Mouse (Mus musculus) myocyte (in vitro differentiated cells): ENCODE results near the gene L2hgdh.

Source experiments
- E2F4 ChIP-seq: IDR thresholded peaks from one replicate; pipeline ENCODE4 v1.6.1; 2011; ENCODE audit warnings: mild to moderate bottlenecking, control low read depth, moderate library complexity; ENCODE audit not compliant: insufficient read depth
- MYOG ChIP-seq, 3 experiments: IDR thresholded peaks; one replicate each; pipeline ENCODE4 v1.6.1; 2011; ENCODE audit warnings: control low read depth in 2 of 3, low read depth in 2 of 3, mild to moderate bottlenecking in 2 of 3; ENCODE audit not compliant: insufficient read length in 2 of 3, control insufficient read depth in 1 of 3, insufficient read depth in 1 of 3
- POLR2A ChIP-seq: IDR thresholded peaks from one replicate; pipeline ENCODE4 v1.6.1; 2011; ENCODE audit warnings: low read depth, mild to moderate bottlenecking, control low read depth, moderate library complexity; ENCODE audit not compliant: insufficient read length
- POLR2AphosphoS2 ChIP-seq: IDR thresholded peaks from one replicate; pipeline ENCODE4 v1.6.1; 2011; ENCODE audit warnings: low read depth, control low read depth; ENCODE audit not compliant: insufficient read length
- TCF12 ChIP-seq: IDR thresholded peaks from one replicate; pipeline ENCODE4 v1.6.1; 2011; ENCODE audit warnings: mild to moderate bottlenecking, control low read depth; ENCODE audit not compliant: poor library complexity, insufficient read depth, severe bottlenecking
- USF1 ChIP-seq: IDR thresholded peaks from one replicate; pipeline ENCODE4 v1.6.1; 2011; ENCODE audit warnings: low read depth, mild to moderate bottlenecking, control low read depth, moderate library complexity

DNA sequence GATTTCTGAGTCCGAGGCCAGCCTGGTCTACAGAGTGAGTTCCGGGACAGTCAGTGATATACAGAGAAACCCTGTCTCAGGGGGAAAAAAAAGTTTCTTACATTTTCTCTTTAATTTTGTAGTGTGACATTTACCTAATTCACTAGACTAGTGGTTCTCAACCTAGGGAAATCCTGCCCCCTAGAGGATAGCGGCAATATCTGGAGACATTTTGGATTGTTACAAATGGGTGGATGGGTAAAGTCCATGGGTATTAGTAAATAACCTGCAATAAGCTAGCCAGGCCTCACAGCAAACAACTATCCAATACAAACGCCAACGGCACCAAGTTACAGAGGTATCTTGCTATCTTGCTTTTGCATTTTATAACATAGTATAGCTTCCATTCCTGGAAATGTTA, 27.9 kb downstream of the L2hgdh start:
- TF ChIP-seq POLR2AphosphoS2 (no peak), TCF12 (no peak), POLR2A (no peak), MYOG (IDR thresholded peaks at IDR 0.05; ENCODE audit: control insufficient read depth in 1 of 3, insufficient read depth in 1 of 3, insufficient read length in 2 of 3, low read depth in 2 of 3) (no peak), USF1 (no peak), E2F4 (no peak)
